Mouse (Mus musculus) megakaryocyte, embryonic 14.5 days (primary cell): ENCODE measurements around the gene Olfr524.

ENCODE experiments used
- FLI1 ChIP-seq: IDR thresholded peaks from 2 replicates; pipeline ENCODE4 v1.6.1; 2012; ENCODE audit warnings: low read length, inconsistent platforms, mixed read lengths
- GATA1 ChIP-seq: IDR thresholded peaks from 3 replicates; pipeline ENCODE4 v1.6.1; 2012; ENCODE audit warnings: mixed read lengths, low read length, inconsistent platforms, borderline replicate concordance

DNA sequence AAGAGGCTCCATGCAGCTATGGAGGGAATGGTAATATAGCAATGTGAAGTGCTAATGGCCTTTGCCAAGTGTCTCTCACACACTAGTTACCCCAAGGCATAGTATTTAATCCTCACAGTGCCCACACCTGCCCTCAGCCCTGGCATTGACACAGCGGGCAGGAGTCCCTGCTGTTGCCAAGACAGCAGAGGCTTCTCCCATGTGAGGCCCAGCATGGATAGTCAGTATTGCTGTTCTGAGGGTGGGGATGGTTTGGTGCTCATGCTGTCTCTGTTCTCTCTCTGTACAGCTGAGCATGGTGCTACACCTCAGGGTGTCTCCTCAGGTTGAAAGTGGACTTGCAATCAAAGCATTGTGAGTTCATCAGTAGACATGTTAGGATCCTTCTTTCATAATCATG, 15.3 kb downstream of the Olfr524 start:
- TF ChIP-seq GATA1, result no peak
- TF ChIP-seq FLI1, result no peak
